Mouse (Mus musculus) cortical plate, adult 2 months (tissue): Measurements from ENCODE around the gene B3gnt9.
A peak's percentile ranks its signal among the peaks of the same experiment; 100 is the strongest.

ENCODE experiments used
- CTCF ChIP-seq: fragments of 200-500 bp; IDR thresholded peaks from 2 replicates; pipeline ENCODE4 v1.5.1; 2011; ENCODE audit warnings: mild to moderate bottlenecking, control low read depth, low read length; ENCODE audit not compliant: insufficient read depth; ENCODE audit errors: extremely low read depth
- POLR2A ChIP-seq: fragments of 200-500 bp; IDR thresholded peaks from 2 replicates; pipeline ENCODE4 v1.6.1; 2011; ENCODE audit warnings: mild to moderate bottlenecking, low read length, control low read depth; ENCODE audit not compliant: insufficient read depth; ENCODE audit errors: extremely low read depth

DNA sequence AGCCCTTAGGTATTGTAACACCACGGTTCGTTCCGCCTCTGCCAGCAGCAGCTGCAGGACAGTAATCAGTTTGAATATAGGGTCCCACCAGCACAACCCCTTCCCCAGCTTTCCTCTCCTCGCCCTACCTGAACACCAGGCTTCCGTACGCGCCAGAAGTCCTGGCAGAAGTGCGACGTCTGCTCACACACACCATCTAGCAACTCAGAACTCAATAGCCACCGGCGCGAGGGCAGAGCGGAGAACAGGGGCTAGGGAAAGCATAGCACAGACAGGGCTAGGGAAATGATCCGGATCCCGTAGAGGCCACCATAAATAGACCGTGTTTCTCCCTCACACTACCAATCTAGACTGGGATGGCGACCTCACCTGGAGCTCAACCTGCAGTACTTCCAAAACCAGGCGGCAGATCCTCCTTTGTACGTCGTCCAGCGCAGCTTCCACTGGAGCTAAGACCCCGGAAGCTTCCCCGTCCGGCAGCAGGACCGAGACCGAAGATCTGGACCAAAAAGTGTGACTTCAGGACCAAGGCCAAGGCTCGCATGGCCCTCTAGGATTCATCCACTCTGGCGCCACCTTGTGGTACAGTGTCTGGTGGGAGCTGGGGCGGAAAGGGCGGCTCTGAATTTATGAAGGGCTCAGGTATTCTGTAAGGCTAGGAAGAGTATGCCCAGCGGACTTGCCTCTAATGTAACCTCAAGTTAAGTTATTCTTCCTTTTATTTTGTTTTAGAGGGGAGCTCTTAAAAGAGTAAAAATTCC is 35.8 kb upstream of the B3gnt9 start:
- TF ChIP-seq POLR2A, result no peak
- peak; percentile 71 for TF ChIP-seq CTCF
